Mouse (Mus musculus): Measurements from ENCODE around the gene Map1lc3b.
A peak's percentile ranks its signal among the peaks of the same experiment; 100 is the strongest.

The Map1lc3b gene

DNA sequence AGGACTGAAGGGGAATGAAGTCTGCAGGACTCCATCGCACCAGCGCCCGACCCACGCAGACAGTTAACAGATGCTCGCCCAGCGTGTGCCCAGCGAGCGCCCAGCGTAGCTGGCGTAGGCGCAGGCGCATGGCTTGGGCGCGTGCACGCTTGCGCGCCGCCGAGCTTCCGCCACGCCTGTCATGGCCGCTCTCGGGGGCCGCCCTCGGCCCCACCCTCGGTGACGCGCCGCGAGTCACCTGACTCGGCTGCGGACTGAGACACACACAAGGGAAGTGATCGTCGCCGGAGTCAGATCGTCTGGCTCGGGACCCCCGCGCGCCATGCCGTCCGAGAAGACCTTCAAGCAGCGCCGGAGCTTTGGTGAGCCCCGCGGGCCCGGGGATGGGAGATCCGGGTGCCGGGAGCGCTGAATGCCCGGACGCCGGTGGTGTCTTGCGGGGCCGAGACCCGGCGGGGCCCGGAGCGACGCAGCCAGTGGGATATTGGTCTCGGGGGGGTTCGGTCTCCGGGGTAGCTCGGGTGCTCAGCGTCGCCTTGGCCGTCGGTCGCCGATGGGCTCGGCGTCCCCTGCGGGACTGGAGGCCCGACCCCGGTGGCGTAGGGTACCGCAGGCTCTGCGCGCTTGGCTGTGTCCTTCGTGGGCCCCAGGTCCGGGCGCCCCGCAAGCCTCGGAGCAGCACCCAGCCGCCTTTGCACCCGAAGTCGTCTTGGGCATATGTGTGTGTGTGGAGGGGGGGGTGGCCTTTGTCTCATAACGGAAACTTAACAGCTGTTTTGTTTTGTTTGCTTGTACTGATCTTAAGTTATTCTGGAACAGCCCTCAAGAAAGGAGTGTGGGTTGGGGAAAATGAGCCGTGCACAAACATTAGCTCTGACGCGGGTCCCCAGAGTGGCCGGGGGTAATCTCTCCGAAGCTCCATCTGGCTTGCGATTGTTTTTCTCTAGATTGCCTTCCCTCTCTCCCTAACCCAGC is at the start of gene Map1lc3b:
Gene Map1lc3b, plus strand, starts transcription at position 159 of the 975 bp plus-strand sequence.
- DNase-seq (ENCODE audit: low spot score in 2 of 2): peak; percentile 90 to 95

DNA sequence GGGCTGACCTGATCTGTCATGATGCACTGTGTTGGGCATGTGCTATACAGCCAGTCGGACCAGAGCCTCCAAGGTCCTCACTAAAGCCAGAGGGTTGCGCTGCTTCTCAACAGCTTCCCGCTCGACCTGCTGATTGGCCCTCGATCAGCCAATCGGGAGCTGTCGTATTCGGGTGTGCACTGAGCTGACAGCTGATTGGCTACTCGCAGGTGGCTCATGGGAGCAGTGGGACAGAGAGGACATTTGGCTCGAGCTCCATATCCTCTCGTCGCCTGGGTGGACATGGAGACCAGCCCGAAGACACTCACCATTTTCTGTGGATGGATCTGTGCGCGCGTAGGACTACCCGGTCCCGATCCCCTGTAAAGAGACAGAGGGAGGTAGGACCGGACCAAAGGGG is 48.3 kb upstream of the Map1lc3b start:
- DNase-seq (ENCODE audit: low spot score in 2 of 2): no peak

DNA sequence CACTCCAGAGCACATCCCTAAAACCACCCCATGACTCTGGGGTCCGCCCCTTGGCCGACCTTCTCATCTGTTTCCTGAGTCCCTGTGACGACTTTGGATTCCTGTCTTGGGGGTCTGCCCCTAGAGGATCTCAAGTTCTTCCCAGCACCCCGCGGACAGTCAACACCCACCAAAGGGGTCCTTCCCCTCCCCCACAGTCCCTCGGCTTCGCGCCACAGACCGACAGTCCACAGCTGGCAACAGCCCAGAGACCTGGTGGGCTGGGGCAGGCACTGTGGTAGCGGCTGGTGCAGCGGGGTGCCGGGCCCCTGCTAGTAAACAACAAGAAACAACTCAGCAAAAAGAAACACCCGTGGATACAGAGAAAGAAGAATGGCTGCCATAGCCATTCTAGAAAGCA is 47.3 kb upstream of the Map1lc3b start:
- DNase-seq (ENCODE audit: low spot score in 2 of 2): no peak

DNA sequence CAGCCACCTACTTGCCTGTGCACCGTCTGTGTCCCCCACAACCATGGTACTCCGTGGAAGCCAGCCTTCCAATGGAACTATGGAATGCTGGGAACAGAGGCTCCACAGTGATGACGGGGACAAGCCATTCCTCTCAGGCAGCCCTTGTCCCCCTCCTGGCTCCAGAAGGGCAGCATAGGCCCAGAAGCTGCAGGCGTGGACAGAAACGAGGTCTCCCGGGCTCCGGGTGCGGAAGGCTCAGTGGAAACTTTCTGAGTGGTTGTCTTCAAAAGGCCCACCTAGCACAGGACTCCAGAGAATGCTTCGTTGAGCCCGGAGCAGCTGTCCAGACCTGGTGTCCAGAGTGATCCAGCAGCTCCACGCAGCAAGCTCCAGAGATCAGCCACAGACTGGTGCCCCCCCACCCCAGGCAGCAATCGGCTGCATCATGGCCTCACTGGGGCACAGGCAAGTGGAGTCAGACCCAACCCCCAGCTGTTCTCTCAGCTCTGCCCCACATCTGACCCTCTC is 45.8 kb upstream of the Map1lc3b start, which contains the start of gene 1700018B08Rik:
Gene 1700018B08Rik, minus strand, starts transcription at position 45 of the 510 bp plus-strand sequence.
- DNase-seq (ENCODE audit: low spot score in 2 of 2): no peak

DNA sequence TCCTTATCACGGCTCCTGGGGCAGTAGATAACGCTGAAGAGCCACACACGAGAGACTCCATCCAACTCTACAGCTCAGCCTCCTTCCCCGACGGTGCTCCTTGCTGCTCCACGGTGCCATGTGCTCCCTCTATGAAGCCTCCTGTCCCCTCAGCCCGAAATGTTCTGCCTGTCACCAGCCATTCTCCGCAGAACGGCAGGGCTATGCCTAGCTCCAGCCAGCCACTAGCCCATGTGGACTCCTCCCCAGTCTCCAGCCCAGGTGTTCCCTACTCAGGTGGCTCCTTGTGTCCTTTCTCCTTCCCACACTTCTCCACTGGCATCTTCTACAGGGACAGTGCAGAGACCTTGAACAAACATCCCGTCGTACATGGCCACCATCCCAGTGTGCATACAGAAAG is 45.2 kb upstream of the Map1lc3b start:
- DNase-seq (ENCODE audit: low spot score in 2 of 2): no peak

DNA sequence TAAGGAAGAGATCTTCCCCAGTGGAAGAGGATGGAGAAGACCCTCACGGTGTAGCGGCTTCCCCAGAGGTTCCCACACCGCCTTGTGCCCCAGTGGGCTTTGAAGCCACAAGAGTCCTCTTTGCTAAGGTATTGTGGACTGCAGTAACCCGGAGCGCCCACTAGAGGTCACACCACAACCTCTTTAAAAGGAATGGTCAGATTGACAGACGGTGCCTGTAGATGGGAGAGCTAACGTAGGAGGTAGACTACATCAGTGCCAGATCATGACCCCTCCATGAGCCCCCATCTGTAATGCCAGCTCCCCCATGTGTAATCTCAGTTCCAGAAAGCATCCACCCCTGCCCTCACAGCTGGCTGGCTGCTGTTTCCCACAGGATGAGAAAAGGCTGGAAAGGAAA is 43.0 kb upstream of the Map1lc3b start:
- DNase-seq (ENCODE audit: low spot score in 2 of 2): peak in 1 of 2 experiments; percentile 83

DNA sequence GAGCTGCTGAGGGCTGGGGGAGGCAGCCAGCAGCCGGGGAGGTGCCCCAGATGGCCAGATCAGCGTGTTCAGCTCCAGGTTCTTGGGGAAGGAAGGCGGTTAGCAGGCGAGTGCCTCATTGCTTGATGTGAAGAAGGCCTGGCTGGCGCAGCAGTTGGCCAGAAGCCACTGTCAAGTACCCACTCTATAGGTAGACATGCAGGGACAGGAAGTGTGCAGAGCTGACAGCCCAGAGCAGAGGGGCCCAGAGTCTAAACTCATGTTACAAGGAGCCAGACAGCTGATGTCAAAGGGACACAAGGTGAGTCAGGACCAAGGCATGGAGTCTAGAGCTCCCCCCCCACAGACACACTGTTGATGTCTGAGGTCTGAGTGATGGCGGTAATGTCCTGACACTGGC is 40.1 kb upstream of the Map1lc3b start:
- no peak for DNase-seq (ENCODE audit: low spot score in 2 of 2)

DNA sequence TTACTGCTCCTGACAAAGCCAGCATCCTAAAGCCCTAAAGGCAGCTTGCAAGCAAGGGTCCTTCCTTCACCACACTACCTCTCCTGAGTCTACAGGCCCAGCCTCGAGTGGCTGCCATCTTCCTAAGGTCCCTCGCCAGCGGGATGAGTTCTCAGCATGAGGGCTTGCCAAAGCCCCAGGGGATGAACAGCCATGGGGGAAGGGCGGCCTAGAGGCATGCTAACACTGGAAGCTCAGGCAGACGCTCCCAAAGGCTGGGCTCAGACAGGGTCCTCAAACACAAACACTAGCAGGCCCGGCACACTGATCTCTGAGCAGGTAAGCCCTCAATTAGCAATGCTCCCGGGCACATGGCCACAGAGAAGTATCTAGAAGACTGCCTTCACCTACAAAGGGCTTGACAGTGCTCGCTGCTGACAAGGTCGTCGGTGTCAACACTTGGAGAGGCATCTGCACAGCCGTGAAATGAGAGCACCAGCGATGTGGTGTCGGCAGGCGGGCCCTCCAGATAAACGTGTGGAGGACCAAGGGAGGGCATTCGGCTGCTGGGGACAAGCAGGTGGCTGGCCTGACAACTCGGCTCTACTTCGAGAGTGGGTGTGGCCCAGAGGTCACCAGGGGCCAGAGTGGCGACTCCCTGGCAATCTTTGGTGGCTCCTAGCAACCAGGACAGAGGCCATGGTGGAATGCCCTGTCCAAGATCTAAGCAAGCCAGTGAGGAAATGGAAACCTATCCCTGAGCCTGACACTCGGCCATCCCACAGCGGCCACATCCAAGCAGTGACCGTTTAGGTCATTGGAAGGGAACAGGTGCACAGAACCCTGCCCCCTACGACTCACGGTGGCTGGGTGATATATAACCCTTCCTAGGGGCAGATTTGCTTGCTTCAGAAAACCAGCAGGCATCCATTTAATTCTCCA is 38.8 kb upstream of the Map1lc3b start:
- no peak for DNase-seq (ENCODE audit: low spot score in 2 of 2)

DNA sequence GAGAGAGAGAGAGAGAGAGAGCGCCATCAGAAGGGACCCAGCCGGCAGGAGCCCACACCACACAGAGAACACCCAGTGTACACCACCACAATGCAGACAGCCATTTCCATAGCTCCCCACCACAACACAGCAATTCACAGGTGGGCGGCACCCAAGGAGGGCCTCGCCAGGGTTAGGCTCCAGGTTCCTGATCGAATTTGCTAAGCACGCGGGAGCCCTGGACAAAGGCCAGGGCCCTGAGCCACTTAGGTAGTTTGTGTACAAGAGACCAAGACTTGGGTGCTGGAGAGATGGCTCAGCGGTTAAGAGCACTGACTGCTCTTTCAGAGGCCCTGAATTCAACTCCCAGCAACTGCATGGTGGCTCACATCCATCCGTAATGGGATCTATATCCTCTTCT is 37.7 kb upstream of the Map1lc3b start:
- DNase-seq (ENCODE audit: low spot score in 2 of 2): no peak

DNA sequence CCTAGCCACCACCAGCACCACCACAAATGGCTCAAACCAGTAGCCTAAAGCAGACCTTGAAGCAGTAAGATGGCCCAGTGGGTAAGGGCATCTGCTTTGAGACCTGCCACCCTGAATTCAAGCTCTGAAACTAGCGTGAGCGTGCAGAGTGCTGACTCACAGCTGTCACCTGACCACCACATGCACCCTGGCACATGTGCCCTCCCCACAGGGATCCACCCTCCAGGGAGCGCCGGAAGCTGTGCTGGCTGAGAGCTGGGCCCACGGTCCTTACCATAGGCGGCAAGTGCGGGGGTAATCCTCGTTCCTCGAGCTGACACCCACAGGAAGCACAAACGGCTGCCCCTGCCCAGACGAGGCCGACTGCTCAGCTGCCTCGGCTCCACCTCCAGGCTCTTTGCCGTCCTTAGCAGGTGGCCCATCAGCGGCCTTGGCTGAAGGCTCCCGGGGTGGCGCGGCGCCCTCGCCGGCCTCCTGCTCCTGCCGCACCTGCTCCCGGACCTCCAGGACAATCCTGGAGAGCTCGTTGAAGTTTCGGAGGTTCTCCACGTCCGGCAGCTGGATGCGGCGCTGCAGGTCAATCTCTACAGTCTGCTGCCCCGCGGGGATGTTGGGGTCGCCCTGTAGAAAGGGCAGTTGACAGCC is 36.2 kb upstream of the Map1lc3b start:
- no peak for DNase-seq (ENCODE audit: low spot score in 2 of 2)

DNA sequence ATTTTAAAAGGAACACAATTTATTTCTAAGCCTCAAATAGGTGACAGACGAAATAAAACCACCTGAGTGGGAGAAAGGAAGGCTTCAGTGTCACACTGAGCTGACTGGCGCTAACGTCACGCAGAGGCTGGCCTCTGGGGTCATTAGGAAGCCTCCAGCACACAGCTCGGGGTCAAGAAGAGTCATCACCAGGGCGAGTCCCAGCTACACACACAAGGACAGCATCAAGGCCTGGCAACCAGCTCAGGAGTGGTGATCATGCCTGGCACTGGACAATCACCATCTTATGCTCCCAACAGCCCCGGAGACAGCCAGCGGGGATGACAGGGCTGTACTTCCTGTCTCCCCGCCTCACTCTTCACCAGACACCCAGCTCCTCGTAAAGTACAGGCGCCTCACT is 32.4 kb upstream of the Map1lc3b start:
- no peak for DNase-seq (ENCODE audit: low spot score in 2 of 2)

DNA sequence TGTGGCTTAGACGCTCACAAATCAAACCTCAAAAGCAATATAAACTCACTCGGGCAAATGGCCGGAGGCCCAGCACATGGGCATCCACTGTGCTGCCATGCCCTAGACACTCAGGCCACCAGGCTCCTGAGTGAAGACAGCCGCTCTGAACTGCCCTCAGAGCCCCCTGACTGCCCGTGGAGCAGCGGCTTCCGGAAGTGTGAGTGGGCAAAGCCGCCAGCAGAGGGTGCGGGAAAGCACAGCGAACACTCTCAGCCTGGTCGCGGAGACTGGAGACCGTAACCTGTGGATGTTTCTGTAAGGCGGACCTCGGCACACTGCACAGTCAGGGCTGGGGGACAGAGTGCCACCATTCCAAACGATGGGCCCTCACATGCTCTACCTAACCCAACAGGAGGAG is 31.6 kb upstream of the Map1lc3b start:
- no peak for DNase-seq (ENCODE audit: low spot score in 2 of 2)

DNA sequence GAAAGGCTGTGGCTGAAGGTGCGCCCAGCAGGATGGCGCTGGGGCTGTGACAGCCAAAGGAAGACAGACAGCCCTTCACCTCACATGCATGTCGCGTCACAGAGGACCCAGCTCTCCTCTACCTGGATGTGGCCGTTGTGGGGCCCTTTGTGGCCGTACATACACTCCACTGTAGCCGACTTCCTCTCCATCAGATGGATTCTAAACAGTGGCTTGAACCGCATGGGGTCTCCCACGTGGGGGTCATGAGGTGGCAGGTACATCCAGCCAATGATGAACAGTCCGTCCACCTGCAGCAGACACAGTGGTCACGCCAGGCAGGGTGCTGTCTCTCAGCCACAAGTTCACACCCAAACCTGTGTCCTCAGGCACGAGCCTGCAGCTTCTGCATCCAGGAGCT is 30.4 kb upstream of the Map1lc3b start:
- DNase-seq (ENCODE audit: low spot score in 2 of 2): no peak

DNA sequence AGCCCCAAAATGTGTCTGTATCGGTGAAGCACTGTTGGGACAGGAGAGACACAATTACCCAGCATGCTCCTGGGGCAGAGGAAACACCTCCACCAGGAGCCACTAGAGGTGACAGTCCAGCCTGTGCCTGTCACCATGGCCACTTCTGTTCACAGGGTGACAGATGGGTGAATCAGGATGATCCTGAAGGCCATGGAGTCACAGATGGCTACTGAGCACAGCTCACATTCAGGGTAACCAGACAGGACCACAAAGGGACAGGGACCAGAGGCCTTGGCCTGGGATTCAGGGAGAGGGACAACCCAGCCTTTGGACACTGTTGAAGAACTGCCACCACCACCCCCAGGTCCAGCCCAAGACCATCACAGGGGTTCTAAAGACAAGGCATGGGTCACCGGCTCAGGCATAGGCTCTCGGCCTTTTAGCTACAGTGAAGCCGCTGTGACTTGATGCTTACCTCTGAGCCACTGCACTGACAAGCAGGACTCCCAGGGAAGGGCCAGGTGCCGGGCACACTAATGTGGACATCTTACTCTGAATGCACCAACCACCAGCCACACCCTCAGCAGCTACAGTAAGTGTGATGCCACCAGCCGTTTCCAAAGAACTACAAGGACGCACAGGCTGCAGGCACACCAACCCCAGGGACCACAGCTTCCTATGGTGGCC is 29.6 kb upstream of the Map1lc3b start:
- DNase-seq (ENCODE audit: low spot score in 2 of 2): no peak

DNA sequence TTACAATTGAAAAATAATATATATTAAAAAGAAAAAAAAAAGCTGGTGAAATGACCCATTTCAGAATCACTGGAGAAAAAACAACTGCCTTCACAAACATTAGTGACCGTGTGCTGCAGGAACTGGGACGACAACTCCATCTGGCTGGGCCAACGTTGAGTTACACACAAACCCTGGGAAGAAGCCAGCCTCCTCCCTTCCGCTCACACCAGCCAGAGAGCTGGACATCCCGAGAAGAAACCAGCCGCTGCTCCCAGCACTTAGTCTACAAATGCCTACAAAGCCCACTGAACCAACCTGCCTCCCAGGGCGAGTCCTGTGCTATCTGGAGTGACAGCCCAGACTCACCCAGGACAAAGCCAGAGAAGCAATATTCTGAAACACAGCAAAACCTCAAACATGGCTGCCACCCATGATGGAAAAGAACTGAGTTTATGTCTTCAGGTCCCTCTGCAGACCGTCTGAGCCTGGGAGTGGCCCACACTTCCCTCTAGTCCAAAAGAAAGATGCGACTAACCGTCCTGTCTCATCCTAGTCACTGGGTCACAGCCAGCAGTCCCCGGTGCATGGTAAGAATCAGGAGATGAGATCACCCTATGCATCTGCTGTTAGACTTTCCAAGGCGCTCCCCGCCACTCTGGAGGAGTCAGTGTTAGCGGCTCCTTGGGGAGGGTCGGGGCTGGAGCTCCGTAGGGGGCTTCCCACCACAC is 28.4 kb upstream of the Map1lc3b start:
- DNase-seq (ENCODE audit: low spot score in 2 of 2): no peak

DNA sequence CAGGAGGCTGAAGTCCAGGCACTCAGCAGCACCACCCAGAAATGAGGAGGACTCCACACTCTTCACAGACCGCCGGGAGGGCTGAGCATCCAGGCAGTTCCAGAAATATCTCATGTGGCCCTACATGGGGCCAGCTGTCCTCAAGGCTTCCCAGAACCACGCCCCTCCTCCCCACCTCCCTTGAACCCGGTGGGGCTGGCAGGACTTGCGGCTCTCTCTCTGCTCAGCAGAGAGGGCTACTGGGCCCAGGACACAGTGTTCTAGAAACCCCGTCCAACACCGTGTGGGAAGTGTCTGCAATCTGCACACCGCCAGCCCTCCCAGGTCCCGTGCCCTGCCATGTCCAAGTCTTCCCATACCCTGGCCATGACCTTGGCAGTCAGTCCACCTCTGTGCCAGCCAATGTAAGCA is 27.2 kb upstream of the Map1lc3b start:
- no peak for DNase-seq (ENCODE audit: low spot score in 2 of 2)

DNA sequence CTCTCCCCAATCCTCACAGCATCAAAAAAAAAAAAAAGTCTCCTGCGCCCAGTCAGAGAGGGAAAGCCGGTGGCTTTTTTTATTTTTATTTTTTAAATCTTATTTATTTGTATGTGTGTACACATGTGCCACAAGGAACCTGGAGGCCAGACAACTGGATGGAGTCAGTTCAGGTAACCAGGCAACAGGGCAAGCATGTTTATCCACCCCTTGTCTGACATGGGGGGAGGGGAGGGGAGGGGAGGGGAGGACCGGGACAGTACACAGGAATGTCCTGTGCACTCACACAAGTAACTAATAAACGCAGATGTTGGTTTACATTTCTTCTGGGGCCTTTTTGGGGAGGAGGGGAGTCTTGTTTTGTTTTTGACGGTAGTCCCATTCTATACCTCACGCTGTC is 26.5 kb upstream of the Map1lc3b start:
- DNase-seq (ENCODE audit: low spot score in 2 of 2): no peak

DNA sequence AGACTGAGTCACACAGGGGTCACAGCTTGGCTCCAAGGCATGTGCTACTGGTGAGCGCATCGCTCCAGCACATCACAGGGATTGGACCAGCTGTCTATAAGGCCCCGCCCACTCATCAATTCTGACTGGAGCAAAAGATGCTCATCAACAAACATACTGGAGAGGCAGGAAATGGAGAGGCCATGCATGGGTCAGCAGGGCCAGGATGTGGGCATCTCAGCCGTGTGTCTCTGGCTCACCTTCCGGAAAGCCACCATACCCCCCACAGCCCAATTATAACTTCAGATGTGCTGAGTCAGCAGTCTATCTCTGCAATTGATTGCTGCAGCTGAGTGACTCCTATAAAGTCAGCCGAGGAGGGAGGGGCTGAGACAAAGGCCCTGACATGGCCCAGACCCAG is 21.8 kb upstream of the Map1lc3b start:
- no peak for DNase-seq (ENCODE audit: low spot score in 2 of 2)

DNA sequence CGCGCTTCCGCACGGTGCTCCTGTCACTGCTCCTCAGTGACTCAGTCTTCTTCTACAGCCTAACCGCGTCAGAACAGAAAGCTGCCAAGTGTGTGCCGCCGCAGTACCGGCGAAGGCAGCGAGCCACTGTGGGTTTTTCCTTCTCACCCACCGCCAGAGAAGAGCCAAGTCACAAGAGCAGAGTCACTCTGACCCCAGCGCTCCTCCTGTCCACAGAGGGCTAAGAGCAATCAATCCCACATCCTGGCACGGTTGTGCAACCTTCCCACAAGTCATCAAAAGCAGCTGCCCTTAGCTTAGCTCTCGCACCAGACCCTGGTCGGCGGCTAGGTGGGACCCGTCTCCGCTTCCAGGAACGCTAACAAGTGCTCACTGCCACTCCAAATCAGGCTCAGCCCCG is 19.8 kb upstream of the Map1lc3b start:
- DNase-seq (ENCODE audit: low spot score in 2 of 2): no peak

DNA sequence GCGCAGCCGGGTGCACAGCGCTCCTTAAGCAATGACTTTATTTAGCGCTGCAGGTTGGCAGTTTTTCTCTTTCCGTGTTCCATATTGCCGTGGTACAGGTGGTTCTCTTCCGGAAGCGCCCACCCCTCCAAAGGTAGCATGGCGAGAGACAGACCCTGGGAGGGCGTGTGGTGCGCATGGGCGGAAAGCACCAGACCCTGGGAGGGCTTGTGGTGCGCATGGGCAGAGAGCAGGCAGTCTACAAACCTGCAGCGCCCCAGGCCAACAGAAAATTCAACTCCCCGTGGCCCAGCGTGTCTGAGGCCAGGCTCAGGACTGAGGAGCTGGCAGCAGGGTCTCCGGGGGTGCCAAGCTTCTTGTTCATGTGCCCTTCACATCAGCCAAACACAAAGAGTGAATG is 19.4 kb upstream of the Map1lc3b start:
- DNase-seq (ENCODE audit: low spot score in 2 of 2): no peak

DNA sequence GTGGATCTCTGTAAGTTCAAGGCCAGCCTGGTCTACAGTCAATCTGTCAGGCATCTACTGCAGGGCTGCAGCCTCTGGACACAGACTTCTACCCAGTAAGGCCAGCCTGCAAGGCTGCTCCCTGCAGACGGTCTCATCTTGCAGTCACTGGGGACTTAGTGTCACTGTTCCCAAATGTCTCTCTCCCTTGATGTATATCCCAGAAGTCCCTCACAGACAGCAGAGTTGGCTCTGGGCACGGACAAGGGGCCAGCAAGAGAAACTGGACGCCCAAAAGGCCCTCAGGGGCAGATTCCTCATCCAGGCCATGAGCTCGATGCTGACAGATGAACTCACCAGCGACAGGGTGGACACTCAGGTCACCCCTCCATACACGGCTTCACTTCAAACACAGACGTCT is 18.0 kb upstream of the Map1lc3b start:
- no peak for DNase-seq (ENCODE audit: low spot score in 2 of 2)
